Mouse (Mus musculus) gastrocnemius, adult 18-20 months (tissue): ENCODE measurements around the gene Kng1. TPM values are rescaled to one million over a fixed set of nuclear protein-coding genes. Genes with fewer than 3 reads are reported as not detected.
"Not testable (repeated sequence)": the region's sequence is repeated elsewhere in the genome, so short reads cannot be mapped to it uniquely, and the experiment has no call there.

Experiments used
- DNase-seq: peaks from one replicate; pipeline ENCODE4 v3.0.0; 2021; ENCODE audit warnings: low spot score
- total RNA-seq, 2 experiments: library from RNA; stranded (reverse); gene quantifications; 2 replicates each; pipeline ENCODE4 v1.2.3; 2021

Gene Kng1
- total RNA-seq, 2 experiments from 2014 or later = 0.74 TPM; not detected in 1

DNA sequence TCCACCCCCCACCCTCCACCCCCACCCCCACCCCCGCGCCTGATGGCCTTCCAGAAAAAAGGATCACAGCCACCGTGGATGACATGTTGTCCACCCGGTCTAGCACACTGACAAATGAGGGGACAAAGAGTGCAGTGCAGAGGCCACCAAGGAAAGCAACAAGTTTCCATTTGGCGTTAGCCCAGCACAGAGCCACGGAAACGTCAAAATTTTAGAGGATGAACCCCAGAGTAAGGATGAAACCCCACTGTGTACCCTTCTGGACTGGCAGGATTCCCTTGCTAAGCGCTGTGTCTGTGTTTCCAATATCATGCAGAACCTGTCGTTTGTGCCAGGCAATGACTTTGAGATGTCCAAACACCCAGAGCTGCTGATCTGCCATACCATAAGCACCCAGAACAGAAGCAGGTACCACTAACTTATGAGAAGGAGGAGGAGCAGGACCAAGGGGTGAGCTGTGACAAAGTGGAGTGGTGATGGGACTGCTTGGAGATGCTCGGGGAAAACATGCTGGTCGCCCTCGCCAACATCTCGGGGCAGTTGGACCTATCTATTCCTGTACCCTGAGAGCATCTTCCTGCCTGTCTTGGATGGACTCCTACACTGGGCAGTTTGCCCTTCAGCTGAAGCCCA is 35.8 kb downstream of the Kng1 start:
- DNase-seq = no peak

DNA sequence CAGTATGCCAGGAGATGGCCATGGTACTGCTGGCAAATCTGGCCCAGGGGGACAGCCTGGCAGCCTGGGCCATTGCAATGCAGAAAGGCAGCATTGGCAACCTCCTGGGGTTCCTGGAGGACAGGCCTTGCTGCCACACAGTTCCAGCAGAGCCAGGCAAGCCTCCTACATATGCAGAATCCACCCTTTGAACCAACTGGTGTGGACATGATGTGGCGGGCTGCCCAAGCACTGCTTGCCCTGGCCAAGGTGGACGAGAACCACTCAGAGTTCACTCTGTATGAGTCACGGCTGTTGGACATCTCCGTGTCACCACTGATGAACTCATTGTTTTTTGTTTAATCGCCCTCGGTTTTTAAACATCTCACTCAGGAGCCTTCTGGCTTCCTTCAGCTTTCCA is 36.5 kb downstream of the Kng1 start:
- DNase-seq = no peak

- DNase-seq = not testable (repeated sequence)
Measured at GRCm38 (mm10) chr16:23095581-23095980, 37.9 kb downstream of the Kng1 start.

DNA sequence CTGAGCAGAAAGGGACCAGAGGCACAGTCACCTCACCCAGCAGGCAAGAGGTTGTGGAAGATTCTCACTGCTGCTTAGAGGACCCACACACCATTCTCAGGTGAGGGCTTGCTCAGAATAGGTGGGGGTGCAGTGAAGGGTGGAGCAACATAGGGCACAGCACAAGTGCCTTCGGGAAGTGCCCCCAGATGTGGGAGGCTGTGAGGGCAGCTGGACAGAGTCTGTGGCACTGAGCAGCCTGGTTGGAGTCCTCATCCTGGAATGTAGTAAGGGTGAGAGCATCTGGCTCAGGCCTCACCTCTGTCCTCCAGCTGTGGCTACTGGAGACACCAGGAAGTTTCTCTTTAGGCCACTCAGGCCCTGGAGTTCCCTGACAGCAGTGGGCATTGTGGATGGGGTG is 39.2 kb downstream of the Kng1 start:
- DNase-seq = not testable (repeated sequence)

DNA sequence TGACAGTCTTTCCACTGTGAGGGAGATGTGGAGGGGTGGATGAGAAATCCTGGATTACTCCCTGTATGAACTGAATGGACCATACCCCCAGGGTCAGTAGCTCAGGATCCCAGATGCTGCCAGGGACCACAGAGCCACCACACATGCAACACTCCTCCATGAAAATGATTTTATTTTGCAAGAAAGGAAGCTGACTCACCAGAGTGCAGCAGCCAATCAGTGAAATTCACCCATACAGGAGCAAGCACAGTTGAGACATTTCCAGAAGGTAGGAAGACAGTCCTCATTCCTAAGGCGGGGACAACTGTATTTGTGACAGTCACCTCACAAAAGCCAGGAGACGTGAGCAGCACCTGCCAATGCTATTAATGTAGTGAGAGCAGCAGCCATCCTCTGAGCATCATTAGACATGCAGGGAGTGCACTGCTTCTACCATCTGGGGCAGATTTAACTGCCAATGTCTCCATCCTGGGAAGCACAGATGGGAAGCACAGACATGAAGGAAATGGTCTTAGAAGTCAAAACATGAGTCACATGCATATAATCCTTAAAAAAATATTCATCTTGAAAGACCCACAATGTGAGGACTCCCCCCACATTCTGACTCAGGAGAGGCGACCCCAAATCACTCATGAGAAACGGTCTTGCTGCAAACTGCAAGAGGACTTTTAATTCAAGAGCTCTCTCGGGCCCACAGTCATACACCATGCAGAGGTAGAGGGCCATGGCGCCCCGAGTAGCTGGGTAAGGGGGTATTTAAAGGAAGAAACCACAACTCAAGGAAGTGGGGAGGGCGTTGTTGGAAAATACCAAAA is 39.8 kb downstream of the Kng1 start:
- DNase-seq = not testable (repeated sequence)

DNA sequence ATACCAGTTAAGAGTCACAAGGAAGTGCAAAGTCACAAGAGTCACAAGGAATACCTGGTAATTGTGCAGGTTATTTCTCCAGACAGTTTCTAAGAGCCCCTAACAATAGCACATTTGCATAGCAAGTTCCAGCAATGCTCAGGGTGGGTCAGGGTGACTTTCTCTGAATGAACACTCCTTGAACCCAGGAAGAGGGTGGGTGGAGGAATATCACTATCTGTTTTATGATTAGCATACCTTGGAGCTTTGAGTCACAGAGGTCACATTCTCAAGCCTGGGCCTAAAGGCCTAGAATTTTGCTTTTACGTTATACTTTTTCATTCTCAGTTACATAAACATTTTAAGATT is 40.4 kb downstream of the Kng1 start:
- DNase-seq = not testable (repeated sequence)

DNA sequence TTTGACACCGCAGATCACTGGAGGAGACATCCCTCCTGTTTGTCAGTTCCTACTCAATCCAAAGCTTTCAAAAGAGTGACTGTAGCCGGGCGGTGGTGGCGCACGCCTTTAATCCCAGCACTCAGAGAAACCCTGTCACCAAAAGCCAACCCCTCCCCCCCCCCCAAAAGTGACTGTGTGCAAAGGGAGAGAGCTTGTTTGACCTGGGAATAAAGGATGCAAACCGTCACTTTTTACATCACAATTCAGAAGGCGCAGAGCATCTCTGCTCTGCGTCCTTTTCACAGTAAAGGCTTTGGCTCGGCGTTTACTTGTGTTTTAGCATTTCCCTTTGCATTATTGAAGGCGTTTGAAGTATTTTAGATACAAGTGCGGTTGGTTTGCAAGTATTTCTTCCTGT is 42.0 kb downstream of the Kng1 start:
- no peak for DNase-seq

DNA sequence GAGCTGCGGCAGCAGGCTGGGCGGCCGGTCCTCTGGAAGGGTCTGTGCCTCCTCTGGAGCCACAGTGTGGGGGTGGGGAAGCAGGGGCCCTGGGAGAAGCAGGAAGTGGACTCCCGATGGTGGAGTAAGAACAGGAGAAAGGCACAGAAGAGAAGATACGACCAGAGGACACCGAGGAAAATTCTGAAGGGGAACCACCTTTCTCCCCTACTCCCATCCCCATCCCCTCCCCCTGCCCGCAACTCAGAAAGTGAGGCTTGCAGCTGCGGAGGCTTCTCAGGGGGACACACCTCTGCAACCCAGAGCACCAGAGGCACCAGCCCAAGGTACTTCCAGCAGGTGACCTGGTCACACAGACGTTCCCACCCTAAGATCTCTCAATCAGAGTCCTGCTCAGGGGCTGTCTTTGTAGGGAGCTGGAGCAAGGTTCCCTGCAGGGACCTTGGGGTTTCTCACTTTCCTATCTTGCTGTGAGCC is 42.5 kb downstream of the Kng1 start:
- DNase-seq = no peak

- DNase-seq = no peak
Measured at GRCm38 (mm10) chr16:23100613-23101012, 42.9 kb downstream of the Kng1 start.

GRCm38 (mm10) chr16:23102340-23103037 is 44.8 kb downstream of the Kng1 start:
- DNase-seq = no peak

- no peak for DNase-seq
Measured at GRCm38 (mm10) chr16:23103038-23103745, 45.5 kb downstream of the Kng1 start.

- DNase-seq = no peak
Measured at GRCm38 (mm10) chr16:23103841-23104240, 46.2 kb downstream of the Kng1 start.

DNA sequence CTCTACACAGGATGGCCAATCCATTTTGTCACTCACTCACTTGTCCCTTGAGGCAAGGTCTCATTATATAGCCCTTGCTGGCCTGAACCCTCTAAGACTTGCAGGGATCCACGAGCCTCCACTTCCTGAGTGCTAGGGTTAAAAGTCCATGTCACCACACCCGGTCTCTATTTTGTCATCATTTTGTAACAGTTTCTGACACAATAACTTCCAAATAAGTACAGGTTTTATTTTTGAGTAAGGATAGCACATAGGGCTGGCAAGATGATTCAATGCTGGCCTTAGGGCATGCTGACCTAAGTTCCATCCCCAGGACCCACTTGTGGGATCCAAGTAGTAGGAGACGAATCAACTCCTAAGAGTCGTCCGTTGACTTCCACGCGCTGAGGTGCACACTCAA is 48.5 kb downstream of the Kng1 start:
- DNase-seq = no peak

GRCm38 (mm10) chr16:23107231-23107942 is 49.7 kb downstream of the Kng1 start, which contains the start of gene Eif4a2:
Gene Eif4a2 (plus strand): TSS chr16:23107444.
- peak; percentile 90 for DNase-seq

DNA sequence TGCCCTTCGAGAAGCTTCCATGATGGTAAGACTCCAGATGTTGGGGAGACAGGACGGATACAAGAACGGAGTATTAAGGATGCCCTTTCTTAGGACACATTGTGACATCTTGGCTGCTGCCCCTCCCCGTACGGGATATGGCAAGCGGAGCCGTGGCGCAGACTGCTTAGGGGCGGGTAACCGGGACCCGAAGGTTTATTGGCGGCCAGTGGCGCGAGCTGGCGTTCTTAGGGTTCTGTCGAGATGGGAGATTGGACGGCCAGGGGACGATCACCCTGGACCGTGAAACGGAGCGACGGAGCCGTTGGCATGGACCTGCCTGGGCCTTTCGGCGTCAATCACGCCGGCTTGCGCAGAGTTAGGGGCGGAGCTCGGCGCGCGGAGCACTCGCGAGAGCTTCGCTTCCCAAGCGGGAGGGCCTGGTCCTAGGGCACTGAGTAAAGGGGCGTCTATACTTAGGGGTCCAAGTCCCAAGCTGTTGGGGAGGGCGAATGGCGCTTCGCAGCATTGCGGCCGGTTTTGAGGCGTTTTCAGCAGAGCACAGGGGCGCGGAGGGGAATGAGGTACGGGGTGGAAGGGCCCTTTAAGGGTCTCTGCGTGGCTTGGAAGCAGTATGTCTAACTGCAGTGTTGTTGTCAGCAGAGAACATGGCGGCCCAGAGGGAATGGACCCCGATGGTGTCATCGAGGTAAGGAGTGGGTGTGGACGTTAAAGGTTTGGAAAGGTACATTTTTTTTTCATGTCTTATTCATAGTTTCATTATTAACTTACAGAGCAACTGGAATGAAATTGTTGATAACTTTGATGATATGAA is 50.5 kb downstream of the Kng1 start:
- peak; percentile 83 for DNase-seq

DNA sequence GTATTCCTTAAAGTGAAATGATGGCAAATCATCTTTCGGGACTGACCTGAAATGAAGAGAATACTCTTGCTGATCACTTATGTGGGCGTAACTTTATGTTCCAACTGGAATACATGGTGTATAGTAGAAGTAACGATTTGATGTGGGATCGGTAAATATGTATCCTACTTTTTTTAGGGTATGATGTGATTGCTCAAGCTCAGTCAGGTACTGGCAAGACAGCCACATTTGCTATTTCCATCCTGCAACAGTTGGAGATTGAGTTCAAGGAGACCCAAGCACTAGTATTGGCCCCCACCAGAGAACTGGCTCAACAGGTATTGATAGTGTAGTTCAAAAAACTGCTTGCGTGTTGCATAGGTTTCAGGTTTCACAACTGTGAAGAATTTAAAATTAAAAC is 51.3 kb downstream of the Kng1 start:
- no peak for DNase-seq

- no peak for DNase-seq
Measured at GRCm38 (mm10) chr16:23109350-23110280, 52.0 kb downstream of the Kng1 start.

GRCm38 (mm10) chr16:23112348-23112747 is 54.7 kb downstream of the Kng1 start:
- DNase-seq = no peak

DNA sequence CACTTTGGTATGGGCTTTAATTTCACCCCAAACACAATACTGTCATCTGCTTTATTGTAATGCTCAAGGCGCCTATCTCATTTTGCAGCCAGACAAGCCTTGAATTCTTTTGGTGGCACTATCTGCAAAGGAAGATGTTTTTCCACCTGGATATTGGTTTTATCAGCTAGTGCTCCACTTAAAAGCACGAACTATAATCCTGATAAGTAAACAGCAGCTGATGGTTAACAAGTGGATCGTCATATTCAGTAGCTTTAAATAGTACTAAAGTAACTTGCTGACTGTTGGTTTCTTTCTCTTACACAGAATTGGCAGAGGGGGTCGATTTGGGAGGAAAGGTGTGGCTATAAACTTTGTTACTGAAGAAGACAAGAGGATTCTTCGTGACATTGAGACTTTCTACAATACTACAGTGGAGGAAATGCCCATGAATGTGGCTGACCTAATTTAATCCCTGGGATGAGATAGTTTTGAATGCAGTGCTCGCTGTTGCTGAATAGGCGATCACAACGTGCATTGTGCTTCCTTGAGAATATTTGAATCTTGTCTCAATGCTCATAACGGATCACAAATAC is 55.3 kb downstream of the Kng1 start:
- DNase-seq = no peak
